Mouse (Mus musculus) cortical plate, adult 2 months (tissue): ENCODE measurements around the gene Gpd1.

Experiments used
- CTCF ChIP-seq: fragments of 200-500 bp; IDR thresholded peaks from 2 replicates; pipeline ENCODE4 v1.5.1; 2011; ENCODE audit warnings: mild to moderate bottlenecking, control low read depth, low read length; ENCODE audit not compliant: insufficient read depth; ENCODE audit errors: extremely low read depth
- POLR2A ChIP-seq: fragments of 200-500 bp; IDR thresholded peaks from 2 replicates; pipeline ENCODE4 v1.6.1; 2011; ENCODE audit warnings: mild to moderate bottlenecking, low read length, control low read depth; ENCODE audit not compliant: insufficient read depth; ENCODE audit errors: extremely low read depth

DNA sequence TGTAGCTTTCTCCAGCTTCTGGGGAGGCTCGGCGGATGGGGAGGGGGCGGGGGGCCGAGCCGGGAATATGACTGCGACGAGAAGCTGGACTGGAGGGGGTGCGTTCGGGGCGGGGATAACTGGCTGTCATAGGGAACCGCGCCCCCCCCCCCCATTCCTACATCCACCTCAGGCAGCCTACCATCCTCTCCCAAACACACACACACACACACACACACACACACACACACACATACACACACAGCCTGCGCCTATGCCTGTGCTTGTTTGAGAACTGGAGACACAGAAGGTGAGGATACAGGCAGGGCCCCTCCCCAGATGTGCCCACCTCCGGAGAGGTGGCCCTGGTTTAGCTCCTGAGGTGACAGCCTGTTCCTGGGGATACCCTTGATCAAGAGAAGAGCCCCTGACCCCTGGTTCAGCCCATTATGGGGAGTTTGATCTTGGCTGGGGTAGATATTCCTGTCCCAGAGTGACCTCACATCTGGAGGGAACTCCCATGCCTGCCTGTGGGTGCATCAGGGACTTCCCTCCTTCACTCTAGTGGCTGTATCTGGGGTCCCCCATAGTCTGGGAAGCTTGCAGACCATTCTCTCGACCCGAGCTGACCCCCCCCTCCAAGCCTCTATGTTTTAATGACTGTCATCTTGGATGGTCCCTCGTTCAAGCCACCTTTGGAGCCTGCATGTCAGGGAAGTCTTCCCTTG is 46.2 kb upstream of the Gpd1 start:
- TF ChIP-seq POLR2A, result no peak
- TF ChIP-seq CTCF, result no peak
